Mouse (Mus musculus) lung, adult 18-20 months (tissue): ENCODE measurements around the gene Spats2l.

Source experiments
- DNase-seq, 2 experiments: peaks; one replicate each; pipeline ENCODE4 v3.0.0; 2022; ENCODE audit warnings: mixed read lengths in 2 of 2

Spats2l gene

GRCm38 (mm10) chr1:57826245-57826644 is 52.3 kb downstream of the Spats2l start:
- no peak for DNase-seq

- no peak for DNase-seq
These were observed 59.2 kb downstream of the Spats2l start for GRCm38 (mm10) chr1:57833145-57833544.

GRCm38 (mm10) chr1:57835128-57835527 is 61.2 kb downstream of the Spats2l start:
- DNase-seq: no peak

GRCm38 (mm10) chr1:57836686-57837317 is 62.8 kb downstream of the Spats2l start:
- no peak for DNase-seq

DNA sequence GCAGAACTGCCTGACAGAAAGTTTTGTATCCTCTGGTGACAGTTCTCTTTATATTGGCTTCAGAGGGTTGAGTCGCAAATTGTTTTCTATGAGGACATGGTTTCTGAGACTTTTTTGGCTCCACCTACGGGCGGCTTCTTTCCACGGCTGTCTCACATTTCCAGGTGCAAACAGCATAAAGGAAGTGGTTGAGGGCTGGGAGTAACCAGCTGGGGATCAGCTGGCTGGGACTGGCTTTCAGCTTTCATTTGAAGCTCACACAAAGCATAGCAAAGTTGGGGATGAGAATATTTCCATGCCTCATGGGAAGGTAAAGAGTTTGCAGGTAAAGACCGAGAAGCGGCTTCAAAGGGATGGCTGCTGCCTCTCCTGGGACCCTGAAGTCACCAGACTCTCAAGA is 65.9 kb downstream of the Spats2l start:
- DNase-seq: no peak

- DNase-seq: no peak
These were observed 71.2 kb downstream of the Spats2l start for GRCm38 (mm10) chr1:57845054-57845722.

DNA sequence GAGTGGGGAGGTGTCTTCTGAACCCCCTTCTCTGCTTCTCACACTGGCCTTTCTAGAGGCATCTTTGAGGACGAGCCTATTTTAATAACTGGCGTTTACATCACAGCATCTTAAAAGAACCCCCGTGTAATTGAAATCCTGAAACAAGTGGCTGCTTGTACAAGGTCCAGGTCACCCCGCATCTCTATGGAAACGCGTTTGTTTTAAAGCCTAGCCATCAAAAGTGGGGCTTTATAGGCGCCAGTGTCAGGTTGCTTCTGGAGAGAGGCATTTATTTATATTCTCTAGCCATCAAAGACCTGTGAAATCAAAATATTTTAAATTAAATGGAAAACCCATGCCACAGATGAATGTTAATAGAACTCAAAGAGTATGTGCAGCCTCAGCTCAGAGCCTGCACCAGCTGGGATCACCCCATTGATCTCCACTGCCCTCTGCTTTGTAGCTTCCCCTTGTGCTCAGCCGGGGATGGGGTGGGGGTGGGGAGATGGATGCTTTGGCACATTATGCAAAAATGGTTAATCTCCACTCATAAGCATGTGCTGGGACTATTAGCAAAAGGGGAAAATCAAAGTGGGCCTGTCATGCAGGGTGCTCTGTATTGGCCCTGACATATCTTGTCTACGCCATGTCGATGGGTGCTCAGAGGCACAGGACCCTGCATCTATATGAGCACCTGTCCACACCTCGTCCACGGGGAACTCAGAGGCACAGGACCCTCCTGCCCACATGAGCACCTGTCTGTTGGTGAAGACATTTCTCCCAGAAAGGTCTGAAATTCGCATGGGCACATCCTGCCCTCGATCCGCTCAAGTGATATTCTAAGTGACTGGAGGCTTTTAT is 73.1 kb downstream of the Spats2l start:
- DNase-seq: no peak

GRCm38 (mm10) chr1:57849087-57849486 is 75.1 kb downstream of the Spats2l start:
- no peak for DNase-seq

DNA sequence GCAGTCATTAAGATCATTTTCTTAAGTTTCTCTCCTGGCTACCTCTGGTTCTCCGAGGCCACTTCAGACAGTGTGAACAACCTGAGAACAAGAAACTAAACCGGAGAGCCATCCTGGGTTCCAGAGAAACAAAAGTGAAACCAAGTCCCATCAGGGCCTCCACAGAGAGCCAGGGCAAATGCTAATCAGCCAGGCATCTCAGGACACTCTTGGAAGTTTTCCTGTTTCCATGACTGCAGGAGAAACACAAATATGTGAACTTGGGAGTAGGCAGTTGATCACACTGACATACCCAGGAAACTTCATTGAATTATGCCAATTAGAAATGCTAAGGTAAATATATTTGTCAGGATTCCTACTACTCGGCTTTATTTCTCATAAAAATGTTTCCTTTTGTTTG is 76.0 kb downstream of the Spats2l start:
- peak; percentile 59 to 79 for DNase-seq

DNA sequence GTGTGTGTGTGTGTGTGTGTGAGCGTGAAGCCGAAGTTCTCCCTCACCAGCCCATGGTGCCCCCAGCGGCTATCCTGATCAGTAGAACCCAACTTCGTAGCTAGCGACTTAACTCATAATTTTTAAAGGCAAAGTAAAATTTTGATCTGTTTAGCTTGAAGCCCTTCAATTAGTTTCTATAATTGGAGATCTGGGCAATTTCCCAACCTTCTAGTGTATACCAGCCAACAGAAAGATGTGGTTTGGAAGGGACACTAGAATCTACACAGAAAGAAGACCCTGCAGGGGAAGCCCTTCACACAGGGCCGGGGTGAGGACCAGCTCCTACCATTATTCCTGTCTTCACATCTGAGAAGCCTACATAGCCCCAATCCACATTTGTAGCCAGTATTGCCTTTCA is 77.9 kb downstream of the Spats2l start:
- no peak for DNase-seq

DNA sequence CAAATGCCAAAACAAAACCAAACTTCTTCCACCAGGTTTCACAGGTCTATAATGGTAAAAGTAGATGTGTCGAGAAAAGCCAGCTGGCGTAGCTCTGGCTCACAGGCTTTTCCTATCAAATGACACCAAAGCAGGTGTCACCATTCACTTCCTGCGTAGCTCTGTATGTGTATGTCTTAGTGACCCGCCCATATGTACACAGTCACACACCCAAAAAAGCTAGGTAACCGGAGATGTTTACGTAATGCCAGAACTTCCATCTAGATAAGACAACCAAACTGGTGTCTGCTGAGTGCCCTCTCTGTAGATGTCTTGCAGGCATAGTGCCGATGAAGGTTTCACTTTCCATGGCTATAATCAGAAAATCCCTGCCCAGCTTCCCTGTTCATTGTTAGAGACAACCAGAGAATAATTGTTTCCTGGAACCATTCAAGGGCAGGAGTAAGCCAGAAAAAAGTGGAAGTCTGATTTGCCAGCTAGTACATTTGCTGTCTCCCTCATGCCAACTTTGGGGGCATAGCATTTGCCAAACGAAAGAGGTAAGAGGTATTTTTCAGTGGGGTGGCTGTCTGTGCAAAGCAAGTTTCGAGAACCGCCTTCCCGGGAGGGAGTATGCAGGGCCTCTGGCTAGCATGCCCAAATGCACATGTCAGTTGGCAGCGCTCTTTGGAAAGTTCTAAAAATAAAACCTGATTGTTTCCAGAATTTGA is 78.8 kb downstream of the Spats2l start:
- peak; percentile 4 to 23 for DNase-seq

GRCm38 (mm10) chr1:57857799-57858198 is 83.8 kb downstream of the Spats2l start:
- no peak for DNase-seq

DNA sequence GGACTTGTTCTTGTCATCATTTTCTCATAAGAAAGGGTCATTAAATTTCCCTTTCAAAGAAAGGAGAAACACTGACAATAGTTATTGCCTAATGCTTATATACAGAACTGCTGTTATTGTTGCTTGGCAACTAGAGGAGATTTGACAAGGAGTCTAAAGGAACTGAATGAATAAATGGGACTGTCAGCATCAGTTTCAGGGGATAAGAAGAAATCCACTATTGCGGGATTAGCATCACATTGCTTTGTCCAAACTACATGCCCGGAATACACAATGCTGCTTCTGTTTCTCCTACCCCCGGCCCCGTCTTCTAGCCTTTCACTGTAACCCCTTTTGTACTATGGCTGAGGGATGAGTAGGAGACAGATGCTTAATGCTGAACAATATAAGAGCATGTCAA is 88.1 kb downstream of the Spats2l start:
- DNase-seq: no peak

DNA sequence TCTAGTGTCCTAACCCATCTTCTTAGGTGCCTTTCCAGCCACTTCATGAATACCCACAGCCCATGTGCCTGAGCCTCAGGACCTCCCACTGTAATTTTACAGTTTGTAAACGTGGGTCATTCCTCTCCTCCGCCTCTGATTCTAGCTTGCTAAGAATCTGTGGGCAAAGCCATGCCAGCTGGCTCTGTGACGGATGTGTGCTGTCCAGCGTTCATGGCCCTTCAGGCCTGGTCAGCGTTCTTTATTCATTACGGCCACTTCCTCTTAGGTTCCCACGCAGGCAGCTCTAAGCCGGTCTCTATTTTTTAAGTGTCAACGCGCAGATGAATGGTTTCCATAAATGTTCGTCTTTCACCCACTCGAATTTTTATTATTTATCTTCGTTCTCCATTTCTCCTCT is 94.7 kb downstream of the Spats2l start:
- DNase-seq: peak in 1 of 2 experiments; percentile 10

DNA sequence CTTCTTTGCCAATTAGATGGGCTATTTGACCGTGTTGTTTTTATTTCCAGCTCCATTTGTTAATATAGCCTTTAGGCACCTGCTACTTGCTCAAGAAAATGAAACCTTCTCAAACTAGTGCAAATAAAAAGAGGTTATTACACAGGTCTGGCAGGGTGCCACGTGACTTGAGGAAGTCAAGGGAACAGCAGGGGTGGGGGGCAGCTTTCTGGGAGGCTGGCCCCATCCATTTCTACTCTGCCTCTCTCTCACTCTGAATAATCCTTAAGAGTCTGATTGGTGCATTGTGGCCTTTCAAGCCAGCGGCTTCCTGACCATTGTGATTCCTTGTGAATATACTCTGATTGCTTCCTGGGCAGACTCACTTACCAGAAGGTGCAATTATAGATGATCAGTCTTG is 98.0 kb downstream of the Spats2l start:
- DNase-seq: peak in 1 of 2 experiments; percentile 38

DNA sequence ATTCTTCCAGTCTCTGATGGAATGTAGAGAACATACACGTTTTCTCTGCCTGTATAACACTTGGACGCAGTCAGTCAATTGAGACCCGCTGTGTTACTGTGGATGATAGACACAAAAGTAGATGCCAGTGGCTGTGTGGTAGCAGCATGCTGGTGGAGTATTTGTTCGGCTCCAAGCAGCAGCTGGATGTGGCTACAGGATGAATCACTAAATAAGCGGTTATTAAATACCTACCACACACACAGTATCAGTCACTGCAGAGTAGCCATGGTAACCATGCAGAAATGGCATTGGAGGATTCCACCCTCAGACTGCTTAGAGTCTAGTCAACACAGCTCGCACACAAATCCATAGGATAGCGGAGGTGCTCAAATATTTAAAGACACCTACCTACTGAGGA is 100.0 kb downstream of the Spats2l start:
- DNase-seq: no peak

DNA sequence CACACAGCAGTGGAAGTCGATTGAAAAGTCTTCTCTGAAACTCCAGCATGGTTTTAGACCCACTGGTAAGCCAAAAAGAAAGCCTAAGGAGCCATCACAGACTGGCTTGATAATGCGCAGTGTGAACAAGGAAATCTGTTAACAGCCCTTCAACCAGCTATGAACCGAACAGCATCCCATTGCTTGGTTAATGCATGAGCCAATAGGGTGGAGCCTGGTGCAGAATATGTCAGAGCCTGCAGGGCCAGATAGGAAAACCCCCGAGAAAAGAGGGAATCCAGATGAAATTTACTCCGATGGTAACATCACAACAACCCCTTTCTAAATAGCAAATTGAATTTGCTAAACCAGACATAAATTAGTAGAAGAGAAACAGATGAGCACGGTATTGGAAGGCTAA is 101.1 kb downstream of the Spats2l start:
- no peak for DNase-seq

DNA sequence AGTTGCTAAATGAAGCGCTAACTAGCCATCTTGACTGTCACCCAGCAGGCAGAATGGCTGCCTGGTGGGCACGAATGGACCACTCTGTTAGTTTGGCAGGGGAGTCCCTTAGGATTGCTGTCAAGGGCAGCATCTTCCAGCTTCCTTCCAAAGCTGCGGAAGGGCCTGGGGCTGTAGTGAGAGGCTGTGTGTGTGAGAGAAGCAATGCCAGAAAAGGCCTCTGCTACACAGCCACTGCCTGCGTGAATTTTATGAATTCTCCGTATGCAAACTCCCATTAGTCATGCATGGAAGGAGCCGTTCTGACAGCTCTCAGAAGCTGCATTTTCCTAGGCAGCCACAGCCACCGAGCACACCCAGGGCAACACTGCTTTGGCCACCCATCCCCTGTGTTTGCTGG is 101.5 kb downstream of the Spats2l start:
- DNase-seq: no peak

- no peak for DNase-seq
These were observed 105.0 kb downstream of the Spats2l start for GRCm38 (mm10) chr1:57878957-57879356.

DNA sequence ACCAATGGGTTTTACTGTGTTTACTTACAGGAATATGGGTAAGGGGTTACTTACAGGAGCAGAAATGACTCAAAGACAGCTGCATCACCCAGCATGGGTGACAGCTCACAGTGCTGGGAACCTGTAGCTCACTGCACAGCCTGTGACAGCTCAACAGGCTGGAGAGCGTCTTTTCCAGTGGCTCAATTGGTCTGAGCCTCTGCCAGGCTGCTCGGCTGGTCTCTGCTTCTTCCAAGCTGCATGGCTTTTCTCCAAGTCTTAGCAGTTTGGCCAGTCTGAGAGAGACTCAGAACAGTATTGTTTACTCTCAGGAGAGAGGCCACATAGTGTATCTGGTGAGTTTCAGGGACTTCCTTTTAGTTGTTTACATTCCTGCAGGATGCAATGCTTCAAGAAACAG is 110.9 kb downstream of the Spats2l start:
- DNase-seq: no peak

GRCm38 (mm10) chr1:57889803-57890202 is 115.8 kb downstream of the Spats2l start:
- no peak for DNase-seq

DNA sequence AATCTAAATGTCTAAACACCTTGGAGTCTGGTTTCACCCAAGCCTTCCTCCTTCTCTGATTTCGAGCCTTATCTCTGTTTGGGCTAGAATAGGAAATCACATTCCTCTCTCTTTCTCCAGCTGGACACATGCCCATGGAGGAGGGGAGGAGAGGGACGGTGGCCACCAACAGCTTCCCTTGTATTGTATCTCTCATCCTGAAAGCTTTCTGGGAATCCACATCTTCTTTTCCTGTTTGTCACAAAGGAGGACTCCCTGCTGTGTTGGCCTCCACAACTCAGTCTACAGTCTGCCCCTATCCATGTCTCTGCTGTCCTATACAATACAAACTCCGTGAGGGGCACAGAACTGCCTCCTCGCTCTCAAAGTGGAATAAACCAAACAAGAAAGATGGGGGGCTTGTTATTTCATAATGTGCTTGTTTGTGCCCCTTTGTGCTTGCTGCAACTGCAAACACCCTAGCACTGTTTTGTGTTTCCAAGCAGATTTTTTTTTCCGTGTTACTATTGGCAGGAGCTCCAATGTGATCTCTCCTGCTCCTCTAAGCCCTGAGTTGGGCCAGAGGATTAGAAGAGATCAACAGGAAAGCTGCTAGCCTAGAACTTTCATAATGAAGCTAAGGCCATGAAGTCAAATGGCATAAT is 116.4 kb downstream of the Spats2l start:
- peak; percentile 36 to 54 for DNase-seq

DNA sequence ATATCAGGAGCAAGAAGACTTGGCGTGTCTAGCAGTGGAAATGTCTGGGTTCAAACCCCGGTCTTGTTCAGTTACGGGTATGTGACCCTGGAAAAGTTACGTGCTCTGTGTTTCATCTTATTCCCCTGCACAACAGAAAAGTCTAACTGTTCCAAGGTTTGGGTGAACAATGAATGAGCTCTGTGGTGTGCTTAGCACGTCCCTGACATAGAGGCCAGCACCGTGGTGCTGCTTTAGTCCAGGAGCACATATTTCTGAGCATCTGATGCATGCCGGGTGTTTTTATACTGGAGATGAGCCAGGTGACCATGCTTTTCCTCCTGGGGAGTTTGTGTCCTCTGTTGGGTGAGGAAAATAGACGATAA is 116.9 kb downstream of the Spats2l start:
- no peak for DNase-seq
